9 mouse cellular contexts compared by ENCODE assay signal in genomic region chr3:55447486-55448460, GRCm38 (mm10). TPM values are rescaled to one million over a fixed set of nuclear protein-coding genes. Genes with fewer than 3 reads are reported as not detected.
DNase-seq lines count a peak whose midpoint lies in the region; ATAC-seq lines count a peak whose summit lies in the region.
"Had no signal": no experiment of that assay in that cellular context is flagged by ENCODE, and none has a peak within 500 bp of the region (broad histone marks: within the 10 kb centered on the region; RNA-seq: fewer than 3 reads in every experiment).

No protein-coding gene starts in this region.

- DNase-seq in gastrocnemius, adult 18-20 months (ENCODE audit: low spot score) = peak; percentile 32
- DNase-seq in gastrocnemius, postnatal 10 days = no peak
- peak; percentile 90 for DNase-seq in Muller cell, postnatal 12 days (ENCODE audit: inconsistent ontology term)
- DNase-seq in cerebellum, postnatal 36 days = peak; percentile 55 to 71
- peak; percentile 85 to 95 for DNase-seq in layer of hippocampus, adult 18-20 months (ENCODE audit: low spot score in 2 of 2)
- DNase-seq in ovary, postnatal 36 days (ENCODE audit: low spot score) = peak; percentile 35
- no peak for DNase-seq in embryo, embryonic 10.5 days (ENCODE audit: low spot score)

- ATAC-seq in CD4-positive, CD25-positive, alpha-beta regulatory T cell, adult 4 months = no peak

RNA-seq across cellular contexts. Expression of gene Gm21954, which starts 24.2 kb away (rescaled TPM):
- not detected for total RNA-seq in gastrocnemius, adult 18-20 months (2021)
- total RNA-seq in gastrocnemius, postnatal 10 days (2021) = not detected
- not detected for total RNA-seq in layer of hippocampus, adult 18-20 months (2021)
- not detected for polyA plus RNA-seq in CD4-positive, CD25-positive, alpha-beta regulatory T cell, adult 4 months (2017; shearing (Covaris generic))
- polyA plus RNA-seq: limb, embryonic 12.5 days had no signal

Comparison
In these comparisons a context has a peak if more than half of its experiments do, and no peak if none do; other contexts are left out.
1. DNase-seq: peak in gastrocnemius, adult 18-20 months (single experiment), Muller cell, postnatal 12 days (single experiment), cerebellum, postnatal 36 days (2 of 2), layer of hippocampus, adult 18-20 months (2 of 2) and ovary, postnatal 36 days (single experiment); none in gastrocnemius, postnatal 10 days (single experiment) and embryo, embryonic 10.5 days (single experiment).